Mouse (Mus musculus) G1E (cell line): Measurements from ENCODE around the gene Cox14.

Experiments
- CTCF ChIP-seq: IDR thresholded peaks from 2 replicates; pipeline ENCODE4 v1.5.1; 2012; ENCODE audit warnings: low read depth, low read length, inconsistent platforms, mixed read lengths
- GATA1 ChIP-seq: IDR thresholded peaks from 2 replicates; pipeline ENCODE4 v1.6.1; 2012; ENCODE audit warnings: borderline replicate concordance, low read length, inconsistent platforms, mixed read lengths
- GATA2 ChIP-seq: IDR thresholded peaks from 2 replicates; pipeline ENCODE4 v1.6.1; 2012; ENCODE audit warnings: low read depth, low read length, inconsistent platforms, borderline replicate concordance
- POLR2AphosphoS5 ChIP-seq: IDR thresholded peaks from 2 replicates; pipeline ENCODE4 v1.6.1; 2012; ENCODE audit warnings: low read depth, low read length, inconsistent platforms; ENCODE audit not compliant: insufficient replicate concordance
- TAL1 ChIP-seq: conservative IDR thresholded peaks from 2 replicates; pipeline ENCODE4 v1.6.1; 2012; ENCODE audit warnings: low read depth, low read length, inconsistent platforms, mixed read lengths

- no peak for TF ChIP-seq POLR2AphosphoS5
- TF ChIP-seq CTCF = no peak
- no peak for TF ChIP-seq GATA2
- no peak for TF ChIP-seq TAL1
- TF ChIP-seq GATA1 = no peak
Observed at GRCm38 (mm10) chr15:99710221-99711190, 14.9 kb upstream of the Cox14 start.
